Mouse (Mus musculus): Measurements from ENCODE around the gene Ccdc86. TPM values are rescaled to one million over a fixed set of nuclear protein-coding genes. Genes with fewer than 3 reads are reported as not detected.

Gene Ccdc86
- 56.1 and 58.1 TPM in 2 replicates for polyA plus RNA-seq (2012)

GRCm38 (mm10) chr19:10949112-10949511, at the start of gene Ccdc86:
Ccdc86 (minus strand) TSS chr19:10949266.

DNA sequence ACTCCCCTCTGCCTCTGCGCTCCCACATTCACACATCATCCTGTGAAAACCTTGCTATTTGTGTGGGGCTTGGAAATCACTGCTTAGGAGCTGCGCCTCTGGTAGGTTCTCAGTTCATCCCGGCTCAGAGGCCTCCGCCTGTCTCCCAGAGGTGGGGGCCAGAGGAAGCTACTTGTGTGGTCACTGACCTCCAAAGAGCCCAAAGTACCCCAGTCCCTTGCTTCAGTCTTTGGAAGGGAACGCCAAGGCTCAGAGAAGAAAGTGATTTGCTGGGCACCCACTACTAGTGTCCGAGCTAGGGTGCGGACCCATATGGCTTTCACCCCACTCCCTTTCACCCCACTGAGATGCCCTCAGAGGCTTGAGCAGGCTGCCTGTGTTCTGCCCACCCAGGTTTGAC, 44.1 kb upstream of the Ccdc86 start, which contains the start of gene Ms4a15:
Gene Ms4a15, minus strand, starts transcription at position 101 of the 400 bp plus-strand sequence.

GRCm38 (mm10) chr19:10974238-10974865, 25.3 kb upstream of the Ccdc86 start, which contains the start of gene Ms4a10:
Ms4a10 (minus strand) TSS chr19:10974670.

DNA sequence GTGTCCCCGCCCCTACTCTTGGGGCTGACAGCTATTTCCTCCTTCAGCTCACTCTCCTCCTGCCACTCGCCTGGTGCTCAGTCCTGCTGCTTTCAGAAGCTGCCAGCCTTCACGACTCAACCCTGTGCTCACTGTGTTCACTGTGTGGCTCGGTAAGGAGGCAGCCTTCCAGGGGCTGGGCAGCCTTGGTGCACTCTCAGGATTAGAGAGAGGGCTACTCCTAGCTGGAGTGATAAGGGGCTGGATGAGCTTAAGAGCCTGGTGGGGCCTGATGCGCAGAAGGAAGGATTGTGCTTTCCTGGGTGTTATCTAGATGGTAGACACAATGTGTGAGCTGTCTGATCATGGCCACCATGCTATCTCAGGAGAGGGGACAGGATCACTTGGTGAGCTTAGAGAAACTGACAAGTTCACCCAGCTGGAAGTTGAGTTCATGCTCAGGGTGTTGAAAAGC, 11.9 kb downstream of the Ccdc86 start, which contains the start of gene Ptgdr2:
Gene Ptgdr2, plus strand, starts transcription at position 51 of the 454 bp plus-strand sequence.

DNA sequence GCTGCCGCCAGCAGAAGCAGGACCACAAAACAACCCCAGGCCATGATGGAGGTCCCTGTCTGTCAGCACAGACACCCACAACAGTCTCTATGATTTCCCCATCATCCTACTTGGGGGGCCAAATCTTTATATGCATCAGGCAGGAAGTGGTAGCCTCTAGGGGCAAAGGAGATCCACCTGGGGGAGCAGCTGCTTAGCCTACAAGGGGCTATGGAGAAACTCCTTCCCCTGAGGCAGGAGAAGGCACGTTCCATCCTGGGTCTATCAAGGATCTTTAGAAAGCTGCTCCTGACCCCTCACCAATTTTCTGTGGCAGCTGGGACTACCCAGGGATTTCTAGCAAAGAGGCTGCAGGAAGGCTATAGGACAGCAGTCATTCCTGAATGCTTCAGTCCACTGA, 28.5 kb downstream of the Ccdc86 start, which contains the start of gene Zp1:
Gene Zp1, minus strand, starts transcription at position 101 of the 400 bp plus-strand sequence.

GRCm38 (mm10) chr19:10895016-10895528, 54.0 kb downstream of the Ccdc86 start, which contains the start of gene Prpf19:
Prpf19 (plus strand) TSS chr19:10895231.

Other genes starting within 250 kb of the Ccdc86 start
- 0.34 and 0.37 TPM in 2 replicates for gene Cd5, start 210.3 kb downstream of the Ccdc86 start, polyA plus RNA-seq (2012)
- 1.1 and 1.6 TPM in 2 replicates for gene Cd6, start 119.2 kb downstream of the Ccdc86 start, polyA plus RNA-seq (2012)
- 2.4 and 2.5 TPM in 2 replicates for gene Slc15a3, start 109.5 kb downstream of the Ccdc86 start, polyA plus RNA-seq (2012)
- 2.5 and 2.6 TPM in 2 replicates for gene Tmem132a, start 79.3 kb downstream of the Ccdc86 start, polyA plus RNA-seq (2012)
- gene Tmem109, start 67.3 kb downstream of the Ccdc86 start, polyA plus RNA-seq (2012), result 31.8 and 33.0 TPM in 2 replicates
- gene Prpf19, start 54.0 kb downstream of the Ccdc86 start, polyA plus RNA-seq (2012), result 86.3 and 92.4 TPM in 2 replicates
- not detected in 2 replicates for gene Zp1, start 28.6 kb downstream of the Ccdc86 start, polyA plus RNA-seq (2012)
- 0.15 and 0.18 TPM in 2 replicates for gene Ptgdr2, start 12.1 kb downstream of the Ccdc86 start, polyA plus RNA-seq (2012)
- gene Ms4a10, start 25.4 kb upstream of the Ccdc86 start, polyA plus RNA-seq (2012), result not detected in 2 replicates
- not detected in 2 replicates for gene Ms4a15, start 44.0 kb upstream of the Ccdc86 start, polyA plus RNA-seq (2012)
- not detected in 2 replicates for gene Ms4a18, start 68.8 kb upstream of the Ccdc86 start, polyA plus RNA-seq (2012)
- gene Ms4a8a, start 131.8 kb upstream of the Ccdc86 start, polyA plus RNA-seq (2012), result not detected in 2 replicates
- not detected in 2 replicates for gene 1700017D01Rik, start 181.6 kb upstream of the Ccdc86 start, polyA plus RNA-seq (2012)
- not detected in 2 replicates for gene 1700025F22Rik, start 216.1 kb upstream of the Ccdc86 start, polyA plus RNA-seq (2012)
- gene Ms4a13, start 247.5 kb upstream of the Ccdc86 start, polyA plus RNA-seq (2012), result not detected in 2 replicates

Measured in megakaryocyte-erythroid progenitor cell, adult 5 weeks (primary cell).